Mouse (Mus musculus) frontal cortex, postnatal 14 days (tissue): ENCODE data around the gene Fsip1.

ENCODE experiments used
- DNase-seq, 2 experiments: peaks; one replicate each; pipeline ENCODE4 v3.0.0; 2022; ENCODE audit warnings: low spot score in 2 of 2

Gene Fsip1

GRCm38 (mm10) chr2:118124437-118124836 is 132.3 kb downstream of the Fsip1 start:
- no peak for DNase-seq

DNA sequence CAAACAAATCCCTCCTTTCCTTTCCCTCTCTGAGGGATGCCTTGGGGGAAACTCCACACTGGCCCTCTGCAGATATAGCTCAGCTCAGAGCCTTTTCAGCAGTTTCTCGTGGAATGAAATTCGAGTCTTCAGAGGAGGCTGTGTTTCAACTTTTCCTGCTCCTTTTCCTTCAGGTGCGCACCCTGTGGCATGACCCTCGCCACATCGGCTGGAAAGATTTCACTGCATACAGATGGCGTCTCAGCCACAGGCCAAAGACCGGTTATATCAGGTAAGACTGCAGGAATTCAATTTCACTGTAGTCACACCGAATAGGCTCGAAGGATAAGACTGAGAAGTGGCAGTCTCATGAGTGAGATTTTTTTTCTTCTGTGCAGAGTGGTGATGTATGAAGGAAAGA is 133.0 kb downstream of the Fsip1 start:
- no peak for DNase-seq

DNA sequence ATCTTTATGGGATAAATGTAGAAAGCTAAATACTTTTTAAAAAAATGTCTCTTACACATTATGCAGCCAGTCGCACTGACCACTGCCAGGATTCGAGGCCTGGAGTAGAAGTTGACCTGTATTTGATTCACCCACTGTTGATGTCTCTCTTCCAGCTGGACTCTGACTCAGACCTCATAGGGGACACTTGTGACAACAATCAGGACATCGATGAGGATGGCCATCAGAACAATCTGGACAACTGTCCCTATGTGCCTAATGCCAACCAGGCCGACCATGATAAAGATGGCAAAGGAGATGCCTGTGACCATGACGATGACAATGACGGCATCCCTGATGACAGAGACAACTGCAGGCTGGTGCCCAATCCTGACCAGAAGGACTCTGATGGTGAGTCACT is 134.5 kb downstream of the Fsip1 start:
- no peak for DNase-seq

GRCm38 (mm10) chr2:118120751-118121150 is 136.0 kb downstream of the Fsip1 start:
- no peak for DNase-seq

DNA sequence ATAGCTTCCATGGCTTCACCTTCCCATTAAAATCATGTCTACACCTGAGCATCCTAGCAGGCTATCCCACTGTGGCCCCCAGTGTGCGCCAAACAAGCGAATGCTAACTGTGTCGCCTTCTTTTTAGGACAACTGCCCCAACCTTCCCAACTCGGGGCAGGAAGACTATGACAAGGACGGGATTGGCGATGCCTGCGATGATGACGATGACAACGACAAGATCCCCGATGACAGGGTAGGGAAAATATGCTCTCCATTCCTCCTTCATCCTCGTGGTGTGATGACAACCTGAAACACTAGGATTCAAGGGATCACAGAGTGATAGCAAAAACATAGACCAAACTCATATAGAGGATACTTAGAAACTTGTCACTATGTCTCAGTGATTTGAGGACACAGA is 136.7 kb downstream of the Fsip1 start:
- no peak for DNase-seq

DNA sequence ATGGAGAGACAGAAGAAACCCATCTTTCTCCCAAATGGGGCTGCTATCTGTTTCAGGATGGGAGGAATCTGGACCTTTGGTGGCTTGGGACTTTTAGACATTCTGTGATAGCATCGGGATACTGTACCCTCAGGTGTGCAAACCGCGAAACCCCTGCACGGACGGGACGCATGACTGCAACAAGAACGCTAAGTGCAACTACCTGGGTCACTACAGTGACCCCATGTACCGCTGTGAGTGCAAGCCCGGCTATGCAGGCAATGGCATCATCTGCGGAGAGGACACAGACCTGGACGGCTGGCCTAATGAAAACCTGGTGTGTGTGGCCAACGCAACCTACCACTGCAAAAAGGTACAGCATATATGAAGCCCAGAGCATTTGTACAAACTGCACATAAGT is 137.1 kb downstream of the Fsip1 start:
- no peak for DNase-seq

DNA sequence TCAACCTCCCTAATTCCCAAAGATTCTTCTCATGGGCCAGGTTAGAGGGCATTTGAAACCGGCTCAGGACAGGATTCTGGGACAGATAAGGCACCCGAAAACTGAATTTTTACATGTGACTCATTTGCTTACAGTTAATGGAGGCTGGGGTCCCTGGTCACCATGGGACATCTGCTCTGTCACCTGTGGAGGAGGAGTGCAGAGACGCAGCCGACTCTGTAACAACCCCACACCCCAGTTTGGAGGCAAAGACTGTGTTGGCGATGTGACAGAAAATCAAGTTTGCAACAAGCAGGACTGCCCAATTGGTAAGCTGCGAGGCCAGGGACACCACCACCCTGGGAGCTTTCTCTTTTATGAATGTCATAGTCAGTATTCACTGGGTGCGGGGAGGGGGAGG is 138.3 kb downstream of the Fsip1 start:
- no peak for DNase-seq

GRCm38 (mm10) chr2:118118045-118118444 is 138.7 kb downstream of the Fsip1 start:
- DNase-seq = no peak

DNA sequence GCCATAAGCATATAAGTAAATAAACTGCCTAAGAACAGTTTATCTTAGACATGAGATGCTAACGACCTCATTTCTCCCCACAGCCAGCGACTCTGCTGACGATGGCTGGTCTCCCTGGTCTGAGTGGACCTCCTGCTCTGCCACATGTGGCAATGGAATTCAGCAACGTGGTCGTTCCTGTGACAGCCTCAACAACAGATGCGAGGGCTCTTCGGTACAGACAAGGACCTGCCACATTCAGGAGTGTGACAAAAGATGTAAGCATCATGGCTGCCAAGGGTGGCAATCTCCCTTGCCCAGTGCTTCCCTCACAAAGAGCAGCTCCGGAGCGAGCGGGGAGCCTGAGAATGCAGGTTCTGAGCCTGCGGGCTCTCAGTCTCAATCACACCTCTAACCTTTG is 139.4 kb downstream of the Fsip1 start:
- DNase-seq = no peak

DNA sequence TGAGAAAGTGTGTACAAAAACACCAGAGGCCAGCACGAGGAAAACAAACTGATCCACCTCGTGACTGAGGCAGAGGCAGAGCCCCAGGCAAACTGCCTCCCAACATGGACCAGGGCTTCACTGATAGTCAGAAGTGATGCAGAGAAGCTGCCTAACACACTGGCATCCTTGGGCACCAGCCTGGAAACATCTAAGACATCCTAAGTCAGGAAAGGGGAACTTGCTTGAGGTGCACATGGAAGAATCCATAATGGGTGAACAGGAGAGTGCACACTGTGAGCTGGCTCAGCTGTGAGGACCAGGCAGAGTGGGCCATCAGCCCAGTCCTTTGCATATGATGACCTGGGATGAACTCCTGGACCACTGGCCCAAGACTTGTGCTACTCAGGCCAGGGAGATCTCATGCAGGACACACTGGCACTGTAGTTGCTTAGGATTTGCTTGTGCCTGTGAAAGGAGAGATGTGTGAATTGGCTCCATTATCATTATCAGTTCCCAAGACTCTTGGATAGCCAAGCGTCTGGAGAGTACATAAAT is 139.9 kb downstream of the Fsip1 start:
- no peak for DNase-seq

DNA sequence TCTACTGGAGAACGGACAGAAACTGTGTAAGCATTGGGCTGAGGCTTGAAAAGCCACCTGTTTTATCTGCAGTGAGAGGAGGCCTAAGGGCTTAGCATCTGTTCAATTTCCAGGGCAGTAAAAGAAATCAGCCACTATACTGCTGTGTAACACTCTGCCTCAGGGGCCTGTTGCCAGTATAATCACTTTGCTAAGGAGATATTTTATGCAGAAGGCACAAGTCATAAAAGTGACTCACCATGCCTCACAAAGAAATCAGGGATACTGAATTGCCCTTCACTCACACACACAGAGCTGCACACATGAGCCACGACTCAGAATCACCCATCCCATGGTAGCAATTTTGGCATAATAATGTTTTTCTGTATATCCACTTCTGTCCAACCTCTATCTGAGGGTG is 140.6 kb downstream of the Fsip1 start:
- no peak for DNase-seq

GRCm38 (mm10) chr2:118115647-118116046 is 141.1 kb downstream of the Fsip1 start:
- no peak for DNase-seq

GRCm38 (mm10) chr2:118114671-118115070 is 142.1 kb downstream of the Fsip1 start:
- DNase-seq = no peak

DNA sequence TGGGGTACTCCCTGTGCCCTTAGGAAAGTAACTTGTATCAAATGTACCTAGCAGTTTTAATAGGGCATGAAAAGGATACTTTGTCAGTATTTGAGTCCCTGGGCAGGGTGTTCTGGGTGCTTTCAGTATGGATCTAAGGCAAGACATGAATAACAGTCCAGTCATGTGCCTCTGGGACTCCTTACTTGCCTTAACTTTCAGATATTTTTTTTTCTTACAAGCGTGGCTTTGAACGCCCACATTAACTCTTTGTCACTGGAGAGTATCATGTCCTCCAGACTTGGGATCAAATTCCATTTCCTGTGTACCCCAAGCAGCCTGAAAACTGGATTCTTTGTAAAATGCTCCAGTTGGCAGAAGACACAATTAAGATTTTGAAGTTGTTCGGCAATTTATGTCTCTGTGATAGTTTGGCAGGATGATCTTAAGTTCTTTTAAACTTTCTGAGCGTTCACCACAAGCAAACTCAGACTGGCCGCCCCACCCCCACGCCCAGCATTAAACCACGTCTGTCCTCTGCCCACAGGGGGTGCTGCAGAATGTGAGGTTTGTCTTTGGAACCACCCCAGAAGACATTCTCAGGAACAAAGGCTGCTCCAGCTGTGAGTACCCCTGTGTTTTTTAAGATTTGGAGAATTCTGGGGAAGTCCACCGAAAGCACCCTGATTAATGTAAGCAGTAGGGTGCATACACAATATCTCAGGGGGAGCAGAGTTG is 142.8 kb downstream of the Fsip1 start:
- DNase-seq = no peak

DNA sequence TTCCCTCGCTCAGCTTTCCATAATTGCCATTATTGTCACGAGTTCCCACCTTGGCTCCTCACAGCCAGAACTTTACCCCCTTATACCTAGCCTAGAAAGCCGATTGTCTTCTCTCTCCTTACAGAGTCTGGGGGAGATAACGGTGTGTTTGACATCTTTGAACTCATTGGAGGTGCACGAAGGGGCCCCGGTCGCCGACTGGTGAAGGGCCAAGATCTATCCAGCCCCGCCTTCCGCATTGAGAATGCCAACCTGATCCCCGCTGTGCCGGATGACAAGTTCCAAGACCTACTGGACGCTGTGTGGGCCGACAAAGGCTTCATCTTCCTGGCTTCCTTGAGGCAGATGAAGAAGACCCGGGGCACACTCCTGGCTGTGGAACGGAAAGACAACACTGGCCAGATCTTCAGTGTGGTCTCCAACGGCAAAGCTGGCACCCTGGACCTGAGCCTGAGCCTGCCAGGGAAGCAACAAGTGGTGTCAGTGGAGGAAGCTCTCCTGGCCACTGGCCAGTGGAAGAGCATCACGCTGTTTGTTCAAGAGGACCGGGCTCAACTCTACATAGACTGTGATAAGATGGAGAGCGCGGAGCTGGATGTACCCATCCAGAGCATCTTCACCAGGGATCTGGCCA is 143.8 kb downstream of the Fsip1 start:
- no peak for DNase-seq

- DNase-seq = no peak
Observed at GRCm38 (mm10) chr2:118112438-118112837, 144.3 kb downstream of the Fsip1 start.

- peak; percentile 45 to 49 for DNase-seq
Observed at GRCm38 (mm10) chr2:118111488-118112131, 145.2 kb downstream of the Fsip1 start, which contains the start of gene Thbs1. Gene Thbs1 (plus strand): TSS chr2:118111876.

GRCm38 (mm10) chr2:118111116-118111487 is 145.7 kb downstream of the Fsip1 start:
- peak; percentile 61 to 91 for DNase-seq

GRCm38 (mm10) chr2:118110225-118110915 is 146.4 kb downstream of the Fsip1 start:
- DNase-seq = peak in 1 of 2 experiments; percentile 13

- no peak for DNase-seq
Observed at GRCm38 (mm10) chr2:118102169-118102568, 154.6 kb downstream of the Fsip1 start.

GRCm38 (mm10) chr2:118099104-118099503 is 157.7 kb downstream of the Fsip1 start:
- DNase-seq = no peak

- DNase-seq = no peak
Observed at GRCm38 (mm10) chr2:118091226-118091625, 165.5 kb downstream of the Fsip1 start.
